ENCODE assay signal across 9 mouse cellular contexts in genomic region chr8:107205164-107205563, GRCm38 (mm10). TPM values are rescaled to one million over a fixed set of nuclear protein-coding genes. Genes with fewer than 3 reads are reported as not detected.
A peak's percentile ranks its signal among the peaks of the same experiment; 100 is the strongest.
DNase-seq lines count a peak whose midpoint lies in the region; TF ChIP-seq lines count a peak whose summit lies in the region.
"Had no signal": no experiment of that assay in that cellular context is flagged by ENCODE, and none has a peak within 500 bp of the region (broad histone marks: within the 10 kb centered on the region; RNA-seq: fewer than 3 reads in every experiment).

No protein-coding gene starts in this region.

- H3K27ac ChIP-seq in layer of hippocampus, adult 2 months = peak overlapping the region; percentile 89
- H3K27ac ChIP-seq in gastrocnemius, adult 2 months = peak overlapping the region; percentile 89

- intact Hi-C loops in gastrocnemius, postnatal 14 days (cut with DNase I; ENCODE audit: low total_unique reads) = no loop called here
- intact Hi-C loops in gastrocnemius, adult 2 months (cut with DNase I) = loop anchor here (5.0 kb wide), 1 partner anchor 52 kb away; no protein-coding TSS in a partner anchor

- no peak for TF ChIP-seq CTCF in layer of hippocampus, adult 2 months (conservative IDR thresholded peaks at IDR 0.05)
- TF ChIP-seq CTCF in gastrocnemius, adult 2 months (IDR thresholded peaks at IDR 0.05) = no peak

- H3K4me3 ChIP-seq in layer of hippocampus, adult 2 months = peak overlapping the region; percentile 21; the same call in 1 of the 2 replicates
- peak overlapping the region; percentile 70 for H3K4me3 ChIP-seq in gastrocnemius, adult 2 months
- H3K4me3 ChIP-seq: midbrain, embryonic 10.5 days had no signal

- DNase-seq in gastrocnemius, adult 18-20 months (ENCODE audit: low spot score) = peak; percentile 26
- no peak for DNase-seq in gastrocnemius, postnatal 14 days
- no peak for DNase-seq in layer of hippocampus, adult 2 months (ENCODE audit: low spot score in 2 of 2)
- DNase-seq in layer of hippocampus, postnatal 25 days (ENCODE audit: extremely low spot score in 1 of 2, low spot score in 1 of 2) = no peak
- DNase-seq in NIH3T3 (ENCODE audit: low read depth) = peak; percentile 33
- peak; percentile 42 for DNase-seq in gastrocnemius, adult 2 months
- DNase-seq in urinary bladder, postnatal 25 days (ENCODE audit: low spot score) = no peak
- no peak for DNase-seq in thymus, postnatal 4 days

RNA-seq across cellular contexts. Expression of gene Cyb5b, which starts 54.7 kb away (rescaled TPM):
- 10 to 100 TPM; 33.2 to 38.3 TPM for total RNA-seq in gastrocnemius, adult 18-20 months (2021)
- total RNA-seq in gastrocnemius, postnatal 14 days (2021) = 10 to 100 TPM; 21.9 to 25.3 TPM
- 100 to 1,000 TPM; 103 to 104 TPM for total RNA-seq in layer of hippocampus, adult 2 months (2021)
- total RNA-seq in layer of hippocampus, postnatal 25 days (2021) = 100 to 1,000 TPM in 1 of 2 experiments, 10 to 100 TPM in 1; 93.9 to 105 TPM
- 10 to 100 TPM; 33.2 to 36.3 TPM for total RNA-seq in gastrocnemius, adult 2 months (2021)

Comparison
In these comparisons a context has a peak if more than half of its experiments do, and no peak if none do; other contexts are left out.
1. DNase-seq: peak in gastrocnemius, adult 18-20 months (single experiment), NIH3T3 (single experiment) and gastrocnemius, adult 2 months (single experiment); none in gastrocnemius, postnatal 14 days (single experiment), layer of hippocampus, adult 2 months (0 of 2), layer of hippocampus, postnatal 25 days (0 of 2), urinary bladder, postnatal 25 days (single experiment) and thymus, postnatal 4 days (single experiment).